Mouse (Mus musculus) stomach, embryonic 14.5 days (tissue): ENCODE results near the gene Hist1h3h. TPM values are rescaled to one million over a fixed set of nuclear protein-coding genes. Genes with fewer than 3 reads are reported as not detected.
"Not testable (repeated sequence)": the region's sequence is repeated elsewhere in the genome, so short reads cannot be mapped to it uniquely, and the experiment has no call there.

Source experiments
- ATAC-seq: fragments of 200-750 bp; cut with Nextera tagmentation; 2 replicates; pipeline ENCODE4 v1.8.0; 2017; ENCODE audit warnings: low read depth, moderate TSS enrichment; ENCODE audit not compliant: insufficient number of reproducible peaks, insufficient read depth, low FRiP score
- H3K27ac ChIP-seq: fragments of 300-500 bp; sonication (generic); 2 replicates; pipeline ENCODE4 v1.5.1; 2014; ENCODE audit warnings: mild to moderate bottlenecking, low read length, moderate library complexity, mixed read lengths
- H3K27me3 ChIP-seq: fragments of 300-500 bp; sonication (generic); 2 replicates; pipeline ENCODE4 v1.6.1; 2014; ENCODE audit warnings: low read length, control low read depth, mixed read lengths; ENCODE audit not compliant: control insufficient read depth, insufficient read depth
- H3K36me3 ChIP-seq: fragments of 300-500 bp; sonication (generic); 2 replicates; pipeline ENCODE4 v1.6.1; 2014; ENCODE audit warnings: mild to moderate bottlenecking, control low read depth, low read length, moderate library complexity, mixed read lengths; ENCODE audit not compliant: control insufficient read depth, insufficient read depth
- H3K4me1 ChIP-seq: fragments of 300-500 bp; sonication (generic); 2 replicates; pipeline ENCODE4 v1.6.1; 2014; ENCODE audit warnings: low read length, control low read depth, mixed read lengths; ENCODE audit not compliant: control insufficient read depth, insufficient read depth
- H3K4me2 ChIP-seq: fragments of 300-500 bp; sonication (generic); replicated peaks from 2 replicates; pipeline ENCODE4 v1.6.1; 2014; ENCODE audit warnings: low read depth, low read length, control low read depth
- H3K4me3 ChIP-seq: fragments of 300-500 bp; sonication (generic); 2 replicates; pipeline ENCODE4 v1.5.1; 2014; ENCODE audit warnings: low read depth, low read length, control low read depth
- H3K9ac ChIP-seq: fragments of 300-500 bp; sonication (generic); replicated peaks from 2 replicates; pipeline ENCODE4 v1.6.1; 2014; ENCODE audit warnings: low read depth, mild to moderate bottlenecking, control low read depth, low read length, moderate library complexity, mixed read lengths
- H3K9me3 ChIP-seq: fragments of 300-500 bp; sonication (generic); 2 replicates; pipeline ENCODE4 v1.6.1; 2016; ENCODE audit warnings: low read depth, low read length, control low read depth; ENCODE audit not compliant: control insufficient read depth
- WGBS: fragments of 180-500 bp; shearing (Covaris S2); extraction: QIAGEN DNeasy Blood & Tissue Kit; methylation state at CpG from one replicate; pipeline ENCODE4 v1.1.7; 2014; 5-methylcytosine and 5-hydroxymethylcytosine counted together
- polyA plus RNA-seq: library from polyadenylated mRNA; unstranded; fragments of >200 nt; fragmentation: Nextera tagmentation; extraction: Ambion mirVana; gene quantifications from 2 replicates; pipeline ENCODE4 v1.2.1, GENCODE M21; 2014

Gene Hist1h3h
- polyA plus RNA-seq, 1 experiment from 2014 or later: 13.1 TPM

DNA sequence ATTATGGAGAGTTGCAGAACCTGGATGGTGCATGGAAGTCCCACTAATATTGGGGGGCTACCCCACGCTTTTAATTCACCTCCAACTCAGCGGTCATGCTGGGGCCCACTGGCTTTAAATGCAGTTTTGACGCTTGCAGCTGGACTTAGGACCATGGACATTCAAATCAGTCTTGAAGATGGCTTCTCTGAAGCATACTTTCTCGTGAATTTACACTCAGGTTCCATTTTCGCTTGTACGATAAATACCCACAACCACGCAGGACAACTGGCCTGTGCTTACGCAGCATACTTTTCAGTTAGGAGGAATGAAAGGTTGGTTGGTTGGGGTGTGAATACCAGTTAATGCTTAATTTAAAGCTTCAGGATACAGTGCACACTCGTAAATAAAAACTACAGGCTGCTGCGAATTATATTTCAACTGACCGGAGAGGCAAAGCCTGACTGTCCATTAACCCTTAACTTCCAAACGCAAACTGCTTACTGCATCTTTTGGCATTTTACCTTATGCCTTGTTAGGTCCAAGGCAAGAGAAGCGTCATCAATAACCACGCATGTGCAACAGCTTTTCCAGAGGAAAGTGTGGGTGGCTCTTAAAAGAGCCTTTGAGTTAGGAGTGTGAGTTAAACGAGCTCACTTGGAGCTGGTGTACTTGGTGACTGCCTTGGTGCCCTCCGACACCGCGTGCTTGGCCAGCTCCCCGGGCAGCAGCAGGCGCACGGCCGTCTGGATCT lies 2.2 kb upstream of the Hist1h3h start:
- WGBS: under 1% methylated on average over 21 of the region's 22 CpGs
- no peaks in the 10 kb centered on the region for H3K9me3 ChIP-seq
- H3K4me1 ChIP-seq: peaks cover 14% of the 10 kb centered on the region; the same call in 1 of the 2 replicates
- ATAC-seq: no peak
- no peaks in the 10 kb centered on the region for H3K36me3 ChIP-seq
- peak overlapping the region; percentile 91 for H3K27ac ChIP-seq
- peak overlapping the region; percentile 65 for H3K9ac ChIP-seq
- H3K4me3 ChIP-seq: peak overlapping the region; percentile 41
- peak overlapping the region; percentile 79 for H3K4me2 ChIP-seq
- H3K27me3 ChIP-seq: no peaks in the 10 kb centered on the region

DNA sequence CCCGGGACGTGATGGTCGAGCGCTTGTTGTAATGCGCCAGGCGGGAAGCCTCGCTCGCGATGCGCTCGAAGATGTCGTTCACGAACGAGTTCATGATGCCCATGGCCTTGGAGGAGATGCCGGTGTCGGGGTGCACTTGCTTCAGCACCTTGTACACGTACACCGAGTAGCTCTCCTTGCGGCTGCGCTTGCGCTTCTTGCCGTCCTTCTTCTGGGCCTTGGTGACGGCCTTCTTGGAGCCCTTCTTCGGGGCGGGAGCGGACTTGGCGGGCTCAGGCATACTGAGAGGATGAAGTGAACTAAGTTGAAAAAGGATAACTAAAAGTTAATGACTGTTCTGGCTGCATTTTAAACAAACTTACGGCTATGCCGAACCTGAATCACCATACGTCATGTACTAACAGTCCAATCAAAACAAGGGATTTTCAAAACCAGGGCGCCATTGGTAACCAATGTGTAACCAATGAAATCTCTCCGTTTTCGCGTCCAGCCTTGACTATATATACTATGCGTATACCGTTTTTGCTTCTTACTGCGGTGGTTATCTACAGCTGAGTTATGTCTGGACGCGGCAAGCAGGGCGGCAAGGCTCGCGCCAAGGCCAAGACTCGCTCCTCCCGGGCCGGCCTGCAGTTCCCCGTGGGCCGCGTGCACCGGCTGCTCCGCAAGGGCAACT lies 1.5 kb upstream of the Hist1h3h start, which contains the start of the genes Hist1h2bl and Hist1h2ai:
TSS of gene Hist1h2bl (minus strand) at position 280 of the 676 bp plus-strand sequence.
TSS of gene Hist1h2ai (plus strand) at position 559 of the 676 bp plus-strand sequence.
- peaks cover 19% of the 10 kb centered on the region; the same call in 1 of the 2 replicates for H3K4me1 ChIP-seq
- H3K4me3 ChIP-seq: peak within 1 kb of the TSS; percentile 41
- peak within 1 kb of the TSS; percentile 84 for H3K4me2 ChIP-seq
- ATAC-seq: peak; percentile 93
- WGBS: 0% methylated on average over 28 of the region's 50 CpGs
- H3K9me3 ChIP-seq, H3K36me3 ChIP-seq, H3K27me3 ChIP-seq: not testable (repeated sequence)
- H3K27ac ChIP-seq: peak within 1 kb of the TSS; percentile 95
- peak within 1 kb of the TSS; percentile 65 for H3K9ac ChIP-seq

DNA sequence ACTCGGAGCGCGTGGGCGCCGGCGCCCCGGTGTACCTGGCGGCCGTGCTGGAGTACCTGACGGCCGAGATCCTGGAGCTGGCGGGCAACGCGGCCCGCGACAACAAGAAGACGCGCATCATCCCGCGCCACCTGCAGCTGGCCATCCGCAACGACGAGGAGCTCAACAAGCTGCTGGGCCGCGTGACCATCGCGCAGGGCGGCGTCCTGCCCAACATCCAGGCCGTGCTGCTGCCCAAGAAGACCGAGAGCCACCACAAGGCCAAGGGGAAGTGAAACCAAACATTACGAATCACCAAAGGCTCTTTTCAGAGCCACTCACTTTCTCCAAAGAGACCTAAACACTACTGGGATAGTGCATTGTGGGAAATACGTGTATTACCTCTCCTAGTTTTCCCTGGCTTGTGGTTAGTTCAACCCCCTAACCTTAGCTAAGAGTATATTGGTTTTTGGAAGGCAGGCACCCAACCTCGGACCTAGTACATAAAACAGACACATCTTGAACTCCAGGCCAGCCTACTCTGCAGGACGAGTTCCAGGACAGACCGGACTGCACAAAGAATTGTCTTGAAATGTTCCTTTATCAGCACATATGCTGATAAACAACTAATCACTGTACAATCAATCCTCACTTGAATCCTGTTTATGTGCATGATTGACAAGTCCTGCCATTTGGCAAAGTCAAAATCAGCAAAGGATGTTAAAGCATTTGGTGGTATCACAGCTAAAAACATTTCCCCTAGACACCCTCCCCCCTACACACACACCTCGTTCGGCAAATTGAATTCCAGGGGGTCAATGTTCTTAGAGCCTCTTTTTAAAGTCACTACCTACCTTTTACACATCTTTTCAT lies 693 bp upstream of the Hist1h3h start:
- not testable (repeated sequence) for H3K27me3 ChIP-seq, ATAC-seq, H3K9me3 ChIP-seq, H3K36me3 ChIP-seq
- H3K4me3 ChIP-seq: peak overlapping the region; percentile 41
- peak overlapping the region; percentile 95 for H3K27ac ChIP-seq
- peaks cover 20% of the 10 kb centered on the region; the same call in 1 of the 2 replicates for H3K4me1 ChIP-seq
- peak overlapping the region; percentile 84 for H3K4me2 ChIP-seq
- under 1% methylated on average over 8 of the region's 38 CpGs for WGBS
- H3K9ac ChIP-seq: peak overlapping the region; percentile 60

DNA sequence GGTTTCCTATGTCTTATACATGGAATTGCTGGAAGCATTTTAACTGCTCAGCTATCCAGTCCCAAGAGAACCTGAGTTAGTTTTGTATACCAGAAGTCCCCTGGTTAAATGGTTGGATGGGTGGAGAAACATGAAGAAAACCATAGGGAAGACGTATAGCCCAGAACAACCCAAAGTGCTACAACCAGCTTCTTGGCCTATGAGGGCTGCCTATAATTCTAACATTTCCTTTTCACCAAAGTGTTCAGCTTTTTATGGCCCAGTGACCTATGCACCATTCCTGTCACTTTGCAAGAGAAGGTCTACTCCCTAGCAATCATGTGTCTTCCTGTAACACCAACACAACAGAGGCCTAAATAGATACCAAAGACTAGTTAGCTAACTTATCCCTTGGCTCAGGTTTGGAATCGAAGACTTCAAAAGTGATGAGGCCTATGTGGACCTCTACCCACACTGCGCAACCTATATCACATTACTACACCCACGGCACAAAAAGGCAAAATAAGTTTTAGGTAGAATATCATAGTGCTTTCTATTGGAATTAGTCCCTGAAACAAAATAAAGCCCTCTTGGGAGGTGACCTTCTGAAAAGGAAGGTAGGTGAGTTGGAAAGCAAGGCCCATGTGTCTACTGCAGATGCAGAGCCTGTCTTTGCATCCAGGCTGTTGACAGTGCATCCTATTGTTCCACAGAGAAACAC lies 1.1 kb downstream of the Hist1h3h start:
- Histone ChIP-seq H3K9me3 (no peaks in the 10 kb centered on the region), H3K27me3 (no peaks in the 10 kb centered on the region), H3K9ac (peak overlapping the region; percentile 73), H3K4me3 (peak overlapping the region; percentile 41), H3K36me3 (no peaks in the 10 kb centered on the region), H3K4me1 (peaks cover 20% of the 10 kb centered on the region; the same call in 1 of the 2 replicates), H3K27ac (peak overlapping the region; percentile 88), H3K4me2 (peak overlapping the region; percentile 56)
- no peak for ATAC-seq
- 55% methylated on average over 4 of the region's 4 CpGs for WGBS

DNA sequence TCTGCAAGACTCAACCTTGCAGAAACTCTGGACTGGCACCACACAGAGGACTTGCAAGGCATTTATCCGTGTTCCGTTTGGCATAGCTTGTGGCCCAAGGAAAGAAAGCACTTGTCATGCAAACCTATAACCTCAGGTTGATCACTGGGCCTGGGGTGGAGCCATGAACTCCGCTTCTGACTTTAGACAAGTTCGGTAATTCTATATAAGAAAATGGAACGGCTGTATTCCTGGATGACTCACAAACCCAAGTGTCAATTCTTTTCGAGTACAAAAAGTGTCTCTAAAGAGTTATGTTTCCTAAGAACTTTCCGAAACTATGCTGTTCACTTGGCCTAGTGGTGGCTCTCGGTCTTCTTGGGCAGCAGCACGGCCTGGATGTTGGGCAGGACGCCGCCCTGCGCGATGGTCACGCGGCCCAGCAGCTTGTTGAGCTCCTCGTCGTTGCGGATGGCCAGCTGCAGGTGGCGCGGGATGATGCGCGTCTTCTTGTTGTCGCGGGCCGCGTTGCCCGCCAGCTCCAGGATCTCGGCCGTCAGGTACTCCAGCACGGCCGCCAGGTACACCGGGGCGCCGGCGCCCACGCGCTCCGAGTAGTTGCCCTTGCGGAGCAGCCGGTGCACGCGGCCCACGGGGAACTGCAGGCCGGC lies 3.8 kb downstream of the Hist1h3h start:
- not testable (repeated sequence) for H3K27me3 ChIP-seq, H3K9me3 ChIP-seq, H3K36me3 ChIP-seq
- peak overlapping the region; percentile 82 for H3K27ac ChIP-seq
- H3K4me1 ChIP-seq: peaks cover 13% of the 10 kb centered on the region; the same call in 1 of the 2 replicates
- 2% methylated on average over 19 of the region's 44 CpGs for WGBS
- peak; percentile 0; the same call in 1 of the 2 replicates for ATAC-seq
- H3K4me2 ChIP-seq: peak overlapping the region; percentile 42
- peak overlapping the region; percentile 39 for H3K4me3 ChIP-seq
- H3K9ac ChIP-seq: peak overlapping the region; percentile 36; the same call in 1 of the 2 replicates

DNA sequence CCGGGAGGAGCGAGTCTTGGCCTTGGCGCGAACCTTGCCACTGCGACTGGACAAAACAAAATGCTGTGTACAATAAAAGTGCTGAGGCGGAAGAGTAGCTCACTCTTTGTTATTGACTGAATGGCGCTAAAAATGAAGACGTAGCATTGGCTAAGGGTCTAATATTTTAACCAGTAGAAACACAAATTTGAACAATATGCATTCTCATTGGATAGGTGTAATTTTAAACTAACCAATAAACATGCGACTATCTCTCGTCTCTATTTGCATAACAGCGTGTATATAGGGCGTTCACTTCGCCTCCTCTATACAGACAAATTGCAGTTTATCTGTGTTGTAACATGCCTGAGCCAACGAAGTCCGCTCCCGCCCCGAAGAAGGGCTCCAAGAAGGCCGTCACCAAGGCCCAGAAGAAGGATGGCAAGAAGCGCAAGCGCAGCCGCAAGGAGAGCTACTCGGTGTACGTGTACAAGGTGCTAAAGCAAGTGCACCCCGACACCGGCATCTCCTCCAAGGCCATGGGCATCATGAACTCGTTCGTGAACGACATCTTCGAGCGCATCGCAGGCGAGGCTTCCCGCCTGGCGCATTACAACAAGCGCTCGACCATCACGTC lies 4.4 kb downstream of the Hist1h3h start, which contains the start of gene Hist1h2bm:
TSS of gene Hist1h2bm (plus strand) at position 288 of the 616 bp plus-strand sequence.
- not testable (repeated sequence) for H3K27me3 ChIP-seq, H3K36me3 ChIP-seq, H3K9me3 ChIP-seq
- WGBS: under 1% methylated on average over 37 of the region's 37 CpGs
- Histone ChIP-seq H3K4me1 (peaks cover 13% of the 10 kb centered on the region; the same call in 1 of the 2 replicates), H3K4me3 (peak within 1 kb of the TSS; percentile 39), H3K4me2 (peak within 1 kb of the TSS; percentile 42), H3K9ac (peak within 1 kb of the TSS; percentile 36; the same call in 1 of the 2 replicates), H3K27ac (peak within 1 kb of the TSS; percentile 89)
- ATAC-seq: peak; percentile 97

DNA sequence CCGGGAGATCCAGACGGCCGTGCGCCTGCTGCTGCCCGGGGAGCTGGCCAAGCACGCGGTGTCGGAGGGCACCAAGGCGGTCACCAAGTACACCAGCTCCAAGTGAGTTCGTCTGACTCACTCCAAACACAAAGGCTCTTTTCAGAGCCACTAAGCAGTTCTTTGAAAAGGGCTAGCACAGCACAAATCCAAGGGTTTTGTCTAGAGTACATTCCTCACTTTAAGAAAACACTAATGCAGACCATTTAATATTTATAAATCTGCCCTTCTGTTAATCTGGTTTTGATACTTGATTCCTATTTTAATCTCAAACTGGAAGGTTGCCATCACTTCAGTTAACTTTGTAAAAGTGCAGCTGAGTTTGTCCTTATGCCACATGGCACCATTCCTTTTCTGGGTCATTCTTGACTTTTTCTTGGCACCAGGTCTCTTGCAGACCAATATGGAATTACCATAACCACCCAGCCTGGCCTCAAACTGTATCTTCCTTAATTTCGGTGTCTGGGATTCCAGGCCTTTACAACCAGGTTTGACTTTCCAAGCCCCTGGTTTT lies 5.0 kb downstream of the Hist1h3h start:
- Histone ChIP-seq H3K4me3 (peak overlapping the region; percentile 25), H3K9ac (peak overlapping the region; percentile 30; the same call in 1 of the 2 replicates), H3K27ac (peak overlapping the region; percentile 89), H3K4me2 (peak overlapping the region; percentile 36), H3K36me3 (no peaks in the 10 kb centered on the region), H3K27me3 (no peaks in the 10 kb centered on the region), H3K9me3 (no peaks in the 10 kb centered on the region), H3K4me1 (peaks cover 13% of the 10 kb centered on the region; the same call in 1 of the 2 replicates)
- 2% methylated on average over 11 of the region's 11 CpGs for whole genome bisulfite sequencing
- ATAC-seq: peak; percentile 11; the same call in 1 of the 2 replicates
